Mouse (Mus musculus): ENCODE results near the gene Fndc3b. TPM values are rescaled to one million over a fixed set of nuclear protein-coding genes. Genes with fewer than 3 reads are reported as not detected.
A peak's percentile ranks its signal among the peaks of the same experiment; 100 is the strongest.

The Fndc3b gene
- polyA plus RNA-seq, 1 experiment = 130 TPM

GRCm38 (mm10) chr3:27506886-27507285, 204.2 kb downstream of the Fndc3b start:
- no peak for TF ChIP-seq POLR2A (IDR thresholded peaks at IDR 0.05; ENCODE audit: low read depth, low read length)
- no peak for TF ChIP-seq CTCF (IDR thresholded peaks at IDR 0.05; ENCODE audit: borderline replicate concordance, insufficient read depth, low read length)
- H3K4me3 ChIP-seq (ENCODE audit: insufficient read depth, low read length) = no peak overlapping the region
- H3K4me1 ChIP-seq (ENCODE audit: control insufficient read depth, insufficient read depth, low read length) = no peaks in the 10 kb centered on the region
- H3K27ac ChIP-seq (ENCODE audit: insufficient read depth, low read length) = no peak overlapping the region

- no peaks in the 10 kb centered on the region for H3K4me1 ChIP-seq (ENCODE audit: control insufficient read depth, insufficient read depth, low read length)
- TF ChIP-seq POLR2A (IDR thresholded peaks at IDR 0.05; ENCODE audit: low read depth, low read length) (no peak), CTCF (IDR thresholded peaks at IDR 0.05; ENCODE audit: borderline replicate concordance, insufficient read depth, low read length) (no peak)
- H3K4me3 ChIP-seq (ENCODE audit: insufficient read depth, low read length) = no peak overlapping the region
- no peak overlapping the region for H3K27ac ChIP-seq (ENCODE audit: insufficient read depth, low read length)
These were observed 205.5 kb downstream of the Fndc3b start for GRCm38 (mm10) chr3:27505582-27505981.

GRCm38 (mm10) chr3:27503279-27504038, 207.6 kb downstream of the Fndc3b start:
- no peaks in the 10 kb centered on the region for H3K4me1 ChIP-seq (ENCODE audit: control insufficient read depth, insufficient read depth, low read length)
- TF ChIP-seq CTCF (IDR thresholded peaks at IDR 0.05; ENCODE audit: borderline replicate concordance, insufficient read depth, low read length) = no peak
- TF ChIP-seq POLR2A (IDR thresholded peaks at IDR 0.05; ENCODE audit: low read depth, low read length) = no peak
- H3K4me3 ChIP-seq (ENCODE audit: insufficient read depth, low read length) = no peak overlapping the region
- H3K27ac ChIP-seq (ENCODE audit: insufficient read depth, low read length) = no peak overlapping the region

GRCm38 (mm10) chr3:27495296-27496073, 215.6 kb downstream of the Fndc3b start:
- no peak for TF ChIP-seq POLR2A (IDR thresholded peaks at IDR 0.05; ENCODE audit: low read depth, low read length)
- TF ChIP-seq CTCF (IDR thresholded peaks at IDR 0.05; ENCODE audit: borderline replicate concordance, insufficient read depth, low read length) = no peak
- no peak overlapping the region for H3K27ac ChIP-seq (ENCODE audit: insufficient read depth, low read length)
- no peak overlapping the region for H3K4me3 ChIP-seq (ENCODE audit: insufficient read depth, low read length)
- no peaks in the 10 kb centered on the region for H3K4me1 ChIP-seq (ENCODE audit: control insufficient read depth, insufficient read depth, low read length)

- Histone ChIP-seq H3K4me3 (ENCODE audit: insufficient read depth, low read length) (no peak overlapping the region), H3K27ac (ENCODE audit: insufficient read depth, low read length) (0 out of 2 replicates have a peak overlapping the region, but pooled peaks have one; percentile 12), H3K4me1 (ENCODE audit: control insufficient read depth, insufficient read depth, low read length) (no peaks in the 10 kb centered on the region)
- TF ChIP-seq POLR2A (IDR thresholded peaks at IDR 0.05; ENCODE audit: low read depth, low read length) (no peak), CTCF (IDR thresholded peaks at IDR 0.05; ENCODE audit: borderline replicate concordance, insufficient read depth, low read length) (no peak)
These were observed 216.4 kb downstream of the Fndc3b start for GRCm38 (mm10) chr3:27494698-27495097.

- Histone ChIP-seq H3K27ac (ENCODE audit: insufficient read depth, low read length) (no peak overlapping the region), H3K4me3 (ENCODE audit: insufficient read depth, low read length) (no peak overlapping the region), H3K4me1 (ENCODE audit: control insufficient read depth, insufficient read depth, low read length) (no peaks in the 10 kb centered on the region)
- TF ChIP-seq CTCF (IDR thresholded peaks at IDR 0.05; ENCODE audit: borderline replicate concordance, insufficient read depth, low read length) (no peak), POLR2A (IDR thresholded peaks at IDR 0.05; ENCODE audit: low read depth, low read length) (no peak)
These were observed 217.0 kb downstream of the Fndc3b start for GRCm38 (mm10) chr3:27494066-27494465.

- Histone ChIP-seq H3K4me3 (ENCODE audit: insufficient read depth, low read length) (no peak overlapping the region), H3K4me1 (ENCODE audit: control insufficient read depth, insufficient read depth, low read length) (no peaks in the 10 kb centered on the region), H3K27ac (ENCODE audit: insufficient read depth, low read length) (no peak overlapping the region)
- no peak for TF ChIP-seq POLR2A (IDR thresholded peaks at IDR 0.05; ENCODE audit: low read depth, low read length)
- TF ChIP-seq CTCF (IDR thresholded peaks at IDR 0.05; ENCODE audit: borderline replicate concordance, insufficient read depth, low read length) = no peak
These were observed 219.3 kb downstream of the Fndc3b start for GRCm38 (mm10) chr3:27491821-27492220.

GRCm38 (mm10) chr3:27491367-27491766, 219.7 kb downstream of the Fndc3b start:
- no peak overlapping the region for H3K4me3 ChIP-seq (ENCODE audit: insufficient read depth, low read length)
- no peak for TF ChIP-seq POLR2A (IDR thresholded peaks at IDR 0.05; ENCODE audit: low read depth, low read length)
- no peaks in the 10 kb centered on the region for H3K4me1 ChIP-seq (ENCODE audit: control insufficient read depth, insufficient read depth, low read length)
- H3K27ac ChIP-seq (ENCODE audit: insufficient read depth, low read length) = no peak overlapping the region

- TF ChIP-seq POLR2A (IDR thresholded peaks at IDR 0.05; ENCODE audit: low read depth, low read length) (no peak), CTCF (IDR thresholded peaks at IDR 0.05; ENCODE audit: borderline replicate concordance, insufficient read depth, low read length) (no peak)
- Histone ChIP-seq H3K4me1 (ENCODE audit: control insufficient read depth, insufficient read depth, low read length) (no peaks in the 10 kb centered on the region), H3K27ac (ENCODE audit: insufficient read depth, low read length) (no peak overlapping the region), H3K4me3 (ENCODE audit: insufficient read depth, low read length) (no peak overlapping the region)
These were observed 220.2 kb downstream of the Fndc3b start for GRCm38 (mm10) chr3:27490891-27491290.

GRCm38 (mm10) chr3:27489550-27489949, 221.6 kb downstream of the Fndc3b start:
- Histone ChIP-seq H3K4me3 (ENCODE audit: insufficient read depth, low read length) (no peak overlapping the region), H3K27ac (ENCODE audit: insufficient read depth, low read length) (no peak overlapping the region), H3K4me1 (ENCODE audit: control insufficient read depth, insufficient read depth, low read length) (no peaks in the 10 kb centered on the region)
- TF ChIP-seq CTCF (IDR thresholded peaks at IDR 0.05; ENCODE audit: borderline replicate concordance, insufficient read depth, low read length) (no peak), POLR2A (IDR thresholded peaks at IDR 0.05; ENCODE audit: low read depth, low read length) (no peak)

Measured in embryonic fibroblast, embryonic 13.5 days (primary cell).